Mouse (Mus musculus) cerebellum, postnatal 36 days (tissue): ENCODE results near the gene Cyb5r1.
A peak's percentile ranks its signal among the peaks of the same experiment; 100 is the strongest.
"Not testable (repeated sequence)": the region's sequence is repeated elsewhere in the genome, so short reads cannot be mapped to it uniquely, and the experiment has no call there.

ENCODE experiments used
- DNase-seq, 2 experiments: peaks; one replicate each; pipeline ENCODE4 v3.0.0; 2021 to 2022; ENCODE audit warnings: mixed read lengths in 2 of 2

Cyb5r1 gene

GRCm38 (mm10) chr1:134414501-134415167, 9.3 kb downstream of the Cyb5r1 start:
- DNase-seq, result no peak

- DNase-seq, result peak; percentile 96 to 98
These were observed 9.9 kb downstream of the Cyb5r1 start, which contains the start of gene Adipor1 for GRCm38 (mm10) chr1:134415168-134415831. Gene Adipor1 (plus strand): TSS chr1:134415378.

GRCm38 (mm10) chr1:134418414-134418975, 13.1 kb downstream of the Cyb5r1 start:
- no peak for DNase-seq

- DNase-seq, result no peak
These were observed 13.8 kb downstream of the Cyb5r1 start for GRCm38 (mm10) chr1:134419176-134419575.

GRCm38 (mm10) chr1:134419751-134420458, 14.5 kb downstream of the Cyb5r1 start:
- no peak for DNase-seq

GRCm38 (mm10) chr1:134423911-134424310, 18.6 kb downstream of the Cyb5r1 start:
- DNase-seq, result no peak

GRCm38 (mm10) chr1:134426289-134426688, 20.9 kb downstream of the Cyb5r1 start:
- DNase-seq, result no peak

- DNase-seq, result no peak
These were observed 27.6 kb downstream of the Cyb5r1 start for GRCm38 (mm10) chr1:134433002-134433401.

- DNase-seq, result no peak
These were observed 28.1 kb downstream of the Cyb5r1 start for GRCm38 (mm10) chr1:134433473-134433872.

- peak in 1 of 2 experiments; percentile 9 for DNase-seq
These were observed 30.1 kb downstream of the Cyb5r1 start for GRCm38 (mm10) chr1:134435414-134435813.

- no peak for DNase-seq
These were observed 35.1 kb downstream of the Cyb5r1 start for GRCm38 (mm10) chr1:134440437-134440836.

GRCm38 (mm10) chr1:134441737-134442136, 36.4 kb downstream of the Cyb5r1 start:
- not testable (repeated sequence) for DNase-seq

- DNase-seq, result no peak
These were observed 37.0 kb downstream of the Cyb5r1 start for GRCm38 (mm10) chr1:134442394-134442793.

GRCm38 (mm10) chr1:134443288-134443687, 37.9 kb downstream of the Cyb5r1 start:
- DNase-seq, result not testable (repeated sequence)

- no peak for DNase-seq
These were observed 40.1 kb downstream of the Cyb5r1 start for GRCm38 (mm10) chr1:134445418-134445817.

GRCm38 (mm10) chr1:134448537-134448936, 43.2 kb downstream of the Cyb5r1 start:
- DNase-seq, result not testable (repeated sequence)

- no peak for DNase-seq
These were observed 44.8 kb downstream of the Cyb5r1 start for GRCm38 (mm10) chr1:134450201-134450600.

GRCm38 (mm10) chr1:134450986-134451385, 45.6 kb downstream of the Cyb5r1 start:
- DNase-seq, result peak; percentile 40 to 56

- DNase-seq, result peak; percentile 98 to 99
These were observed 49.8 kb downstream of the Cyb5r1 start, which contains the start of gene Klhl12 for GRCm38 (mm10) chr1:134454904-134455824. Gene Klhl12 (plus strand): TSS chr1:134455531.

GRCm38 (mm10) chr1:134456060-134456459, 50.7 kb downstream of the Cyb5r1 start:
- no peak for DNase-seq

- no peak for DNase-seq
These were observed 52.9 kb downstream of the Cyb5r1 start for GRCm38 (mm10) chr1:134458139-134458727.
